Mouse (Mus musculus) heart, postnatal 0 days (tissue): ENCODE data around the gene Sema3b.
A peak's percentile ranks its signal among the peaks of the same experiment; 100 is the strongest.

Source experiments
- CTCF ChIP-seq: IDR thresholded peaks from 2 replicates; pipeline ENCODE4 v1.5.1; 2016; ENCODE audit warnings: antibody characterized with exemption, control low read depth, low read depth
- EP300 ChIP-seq: IDR thresholded peaks from 2 replicates; pipeline ENCODE4 v1.6.1; 2016; ENCODE audit warnings: antibody characterized with exemption, low read depth

- TF ChIP-seq CTCF (peak; percentile 74), EP300 (no peak)
Measured at GRCm38 (mm10) chr9:107566041-107566709, 42.9 kb downstream of the Sema3b start.
